Mouse (Mus musculus) forebrain, embryonic 13.5 days (tissue): ENCODE data around the gene Pkib. TPM values are rescaled to one million over a fixed set of nuclear protein-coding genes. Genes with fewer than 3 reads are reported as not detected.

Experiments used
- ATAC-seq: fragments of 200-750 bp; cut with Nextera tagmentation; 2 replicates; pipeline ENCODE4 v1.8.0; 2017
- H3K27ac ChIP-seq: fragments of 300-500 bp; sonication (generic); 2 replicates; pipeline ENCODE4 v1.5.1; 2015; ENCODE audit warnings: inconsistent platforms, mild to moderate bottlenecking, moderate library complexity
- H3K27me3 ChIP-seq: fragments of 300-500 bp; sonication (generic); 2 replicates; pipeline ENCODE4 v1.6.1; 2015; ENCODE audit warnings: mild to moderate bottlenecking, inconsistent platforms
- H3K36me3 ChIP-seq: fragments of 300-500 bp; sonication (generic); 2 replicates; pipeline ENCODE4 v1.6.1; 2015; ENCODE audit warnings: mild to moderate bottlenecking, inconsistent platforms; ENCODE audit not compliant: poor library complexity, severe bottlenecking
- H3K4me1 ChIP-seq: fragments of 300-500 bp; sonication (generic); 2 replicates; pipeline ENCODE4 v1.6.1; 2015; ENCODE audit warnings: inconsistent platforms
- H3K4me2 ChIP-seq: fragments of 300-500 bp; sonication (generic); 2 replicates; pipeline ENCODE4 v1.6.1; 2015; ENCODE audit warnings: inconsistent platforms, mild to moderate bottlenecking, moderate library complexity
- H3K4me3 ChIP-seq: fragments of 300-500 bp; sonication (generic); 2 replicates; pipeline ENCODE4 v1.5.1; 2015; ENCODE audit warnings: mild to moderate bottlenecking, inconsistent platforms
- H3K9ac ChIP-seq: fragments of 300-500 bp; sonication (generic); 2 replicates; pipeline ENCODE4 v1.6.1; 2015; ENCODE audit warnings: mild to moderate bottlenecking, inconsistent platforms
- H3K9me3 ChIP-seq: fragments of 300-500 bp; sonication (generic); replicated peaks from 2 replicates; pipeline ENCODE4 v1.6.1; 2016; ENCODE audit warnings: inconsistent platforms
- WGBS: fragments of 180-500 bp; shearing (Covaris S2); methylation state at CpG from one replicate; pipeline ENCODE4 v1.1.7; 2015; 5-methylcytosine and 5-hydroxymethylcytosine counted together
- polyA plus RNA-seq: library from polyadenylated mRNA; unstranded; fragments of >200 nt; fragmentation: Nextera tagmentation; extraction: Ambion mirVana; gene quantifications from 2 replicates; pipeline ENCODE4 v1.2.1, GENCODE M21; 2015

Gene Pkib
- polyA plus RNA-seq, 1 experiment from 2014 or later, result 2.5 TPM

GRCm38 (mm10) chr10:57653297-57653696, 21.5 kb downstream of the Pkib start:
- no peak for ATAC-seq
- H3K36me3 ChIP-seq, result no peaks in the 10 kb centered on the region
- H3K4me1 ChIP-seq, result no peaks in the 10 kb centered on the region
- no peaks in the 10 kb centered on the region for H3K9me3 ChIP-seq
- H3K27ac ChIP-seq, result no peak overlapping the region
- no peak overlapping the region for H3K4me2 ChIP-seq
- 96% methylated on average over 1 of the region's 1 CpGs for WGBS
- H3K27me3 ChIP-seq, result no peaks in the 10 kb centered on the region
- H3K9ac ChIP-seq, result no peak overlapping the region
- H3K4me3 ChIP-seq, result no peak overlapping the region

GRCm38 (mm10) chr10:57660505-57660904, 28.7 kb downstream of the Pkib start:
- no peaks in the 10 kb centered on the region for H3K4me1 ChIP-seq
- no peak overlapping the region for H3K27ac ChIP-seq
- no peaks in the 10 kb centered on the region for H3K36me3 ChIP-seq
- 95% methylated on average over 3 of the region's 3 CpGs for WGBS
- no peaks in the 10 kb centered on the region for H3K9me3 ChIP-seq
- H3K9ac ChIP-seq, result no peak overlapping the region
- H3K4me2 ChIP-seq, result no peak overlapping the region
- no peak overlapping the region for H3K4me3 ChIP-seq
- no peaks in the 10 kb centered on the region for H3K27me3 ChIP-seq
- ATAC-seq, result no peak

GRCm38 (mm10) chr10:57663758-57664157, 32.0 kb downstream of the Pkib start:
- Histone ChIP-seq H3K9ac (no peak overlapping the region), H3K4me3 (no peak overlapping the region), H3K36me3 (no peaks in the 10 kb centered on the region), H3K9me3 (no peaks in the 10 kb centered on the region), H3K27ac (no peak overlapping the region), H3K27me3 (no peaks in the 10 kb centered on the region), H3K4me1 (no peaks in the 10 kb centered on the region), H3K4me2 (no peak overlapping the region)
- WGBS, result 96% methylated on average over 1 of the region's 1 CpGs
- no peak for ATAC-seq

GRCm38 (mm10) chr10:57664253-57664652, 32.5 kb downstream of the Pkib start:
- H3K9me3 ChIP-seq, result no peaks in the 10 kb centered on the region
- H3K36me3 ChIP-seq, result no peaks in the 10 kb centered on the region
- no peak overlapping the region for H3K4me2 ChIP-seq
- no peaks in the 10 kb centered on the region for H3K27me3 ChIP-seq
- no peak overlapping the region for H3K4me3 ChIP-seq
- WGBS, result 96% methylated on average over 2 of the region's 2 CpGs
- no peak overlapping the region for H3K27ac ChIP-seq
- H3K4me1 ChIP-seq, result no peaks in the 10 kb centered on the region
- H3K9ac ChIP-seq, result no peak overlapping the region
- ATAC-seq, result no peak

- H3K4me2 ChIP-seq, result no peak overlapping the region
- H3K36me3 ChIP-seq, result no peaks in the 10 kb centered on the region
- no peak overlapping the region for H3K27ac ChIP-seq
- no peaks in the 10 kb centered on the region for H3K27me3 ChIP-seq
- H3K4me1 ChIP-seq, result no peaks in the 10 kb centered on the region
- H3K9ac ChIP-seq, result no peak overlapping the region
- H3K9me3 ChIP-seq, result peaks cover 3% of the 10 kb centered on the region; the same call in 1 of the 2 replicates
- no peak for ATAC-seq
- no peak overlapping the region for H3K4me3 ChIP-seq
These were observed 44.0 kb downstream of the Pkib start for GRCm38 (mm10) chr10:57675740-57676139.

- Histone ChIP-seq H3K9me3 (no peaks in the 10 kb centered on the region), H3K36me3 (no peaks in the 10 kb centered on the region), H3K9ac (no peak overlapping the region), H3K4me3 (no peak overlapping the region), H3K4me1 (no peaks in the 10 kb centered on the region), H3K4me2 (no peak overlapping the region), H3K27ac (no peak overlapping the region), H3K27me3 (no peaks in the 10 kb centered on the region)
- no peak for ATAC-seq
- WGBS, result 86% methylated on average over 3 of the region's 3 CpGs
These were observed 56.2 kb downstream of the Pkib start for GRCm38 (mm10) chr10:57687999-57688398.

- 86% methylated on average over 2 of the region's 2 CpGs for WGBS
- no peaks in the 10 kb centered on the region for H3K4me1 ChIP-seq
- no peak overlapping the region for H3K27ac ChIP-seq
- H3K36me3 ChIP-seq, result no peaks in the 10 kb centered on the region
- H3K4me3 ChIP-seq, result no peak overlapping the region
- no peak for ATAC-seq
- H3K27me3 ChIP-seq, result no peaks in the 10 kb centered on the region
- no peak overlapping the region for H3K4me2 ChIP-seq
- H3K9me3 ChIP-seq, result no peaks in the 10 kb centered on the region
- H3K9ac ChIP-seq, result no peak overlapping the region
These were observed 58.4 kb downstream of the Pkib start for GRCm38 (mm10) chr10:57690161-57690560.

GRCm38 (mm10) chr10:57702246-57702645, 70.5 kb downstream of the Pkib start:
- Histone ChIP-seq H3K4me1 (no peaks in the 10 kb centered on the region), H3K36me3 (no peaks in the 10 kb centered on the region), H3K27ac (no peak overlapping the region), H3K9ac (no peak overlapping the region), H3K9me3 (no peaks in the 10 kb centered on the region), H3K27me3 (no peaks in the 10 kb centered on the region), H3K4me3 (no peak overlapping the region), H3K4me2 (no peak overlapping the region)
- 93% methylated on average over 4 of the region's 4 CpGs for WGBS
- ATAC-seq, result no peak

- no peak overlapping the region for H3K4me3 ChIP-seq
- H3K4me2 ChIP-seq, result no peak overlapping the region
- H3K9me3 ChIP-seq, result no peaks in the 10 kb centered on the region
- no peaks in the 10 kb centered on the region for H3K4me1 ChIP-seq
- ATAC-seq, result no peak
- no peak overlapping the region for H3K27ac ChIP-seq
- H3K27me3 ChIP-seq, result no peaks in the 10 kb centered on the region
- H3K36me3 ChIP-seq, result no peaks in the 10 kb centered on the region
- H3K9ac ChIP-seq, result no peak overlapping the region
These were observed 89.3 kb downstream of the Pkib start for GRCm38 (mm10) chr10:57721035-57721434.

GRCm38 (mm10) chr10:57722363-57722762, 90.6 kb downstream of the Pkib start:
- 85% methylated on average over 3 of the region's 3 CpGs for WGBS
- no peak for ATAC-seq
- Histone ChIP-seq H3K4me1 (no peaks in the 10 kb centered on the region), H3K9me3 (no peaks in the 10 kb centered on the region), H3K36me3 (no peaks in the 10 kb centered on the region), H3K27me3 (no peaks in the 10 kb centered on the region), H3K9ac (no peak overlapping the region), H3K4me2 (no peak overlapping the region), H3K4me3 (no peak overlapping the region), H3K27ac (no peak overlapping the region)

- Histone ChIP-seq H3K4me3 (no peak overlapping the region), H3K4me1 (no peaks in the 10 kb centered on the region), H3K4me2 (no peak overlapping the region), H3K36me3 (no peaks in the 10 kb centered on the region), H3K9ac (no peak overlapping the region), H3K27ac (no peak overlapping the region), H3K27me3 (no peaks in the 10 kb centered on the region), H3K9me3 (no peaks in the 10 kb centered on the region)
- WGBS, result 85% methylated on average over 8 of the region's 8 CpGs
- no peak for ATAC-seq
These were observed 95.9 kb downstream of the Pkib start for GRCm38 (mm10) chr10:57727666-57728065.

- Histone ChIP-seq H3K27me3 (no peaks in the 10 kb centered on the region), H3K4me2 (no peak overlapping the region), H3K4me3 (no peak overlapping the region), H3K36me3 (no peaks in the 10 kb centered on the region), H3K9me3 (no peaks in the 10 kb centered on the region), H3K4me1 (no peaks in the 10 kb centered on the region), H3K27ac (no peak overlapping the region), H3K9ac (no peak overlapping the region)
- no peak for ATAC-seq
- WGBS, result 85% methylated on average over 3 of the region's 3 CpGs
These were observed 99.9 kb downstream of the Pkib start for GRCm38 (mm10) chr10:57731672-57732071.

GRCm38 (mm10) chr10:57740733-57741132, 109.0 kb downstream of the Pkib start:
- no peaks in the 10 kb centered on the region for H3K27me3 ChIP-seq
- H3K4me2 ChIP-seq, result no peak overlapping the region
- H3K4me1 ChIP-seq, result peaks cover 19% of the 10 kb centered on the region
- no peak overlapping the region for H3K9ac ChIP-seq
- no peaks in the 10 kb centered on the region for H3K36me3 ChIP-seq
- H3K4me3 ChIP-seq, result no peak overlapping the region
- no peak overlapping the region for H3K27ac ChIP-seq
- 32% methylated on average over 4 of the region's 4 CpGs for WGBS
- no peak for ATAC-seq
- no peaks in the 10 kb centered on the region for H3K9me3 ChIP-seq
